Mouse (Mus musculus) G1E (cell line): ENCODE measurements around the gene Scfd2.

Source experiments
- CTCF ChIP-seq: IDR thresholded peaks from 2 replicates; pipeline ENCODE4 v1.5.1; 2012; ENCODE audit warnings: low read depth, low read length, inconsistent platforms, mixed read lengths
- POLR2AphosphoS5 ChIP-seq: IDR thresholded peaks from 2 replicates; pipeline ENCODE4 v1.6.1; 2012; ENCODE audit warnings: low read depth, low read length, inconsistent platforms; ENCODE audit not compliant: insufficient replicate concordance

DNA sequence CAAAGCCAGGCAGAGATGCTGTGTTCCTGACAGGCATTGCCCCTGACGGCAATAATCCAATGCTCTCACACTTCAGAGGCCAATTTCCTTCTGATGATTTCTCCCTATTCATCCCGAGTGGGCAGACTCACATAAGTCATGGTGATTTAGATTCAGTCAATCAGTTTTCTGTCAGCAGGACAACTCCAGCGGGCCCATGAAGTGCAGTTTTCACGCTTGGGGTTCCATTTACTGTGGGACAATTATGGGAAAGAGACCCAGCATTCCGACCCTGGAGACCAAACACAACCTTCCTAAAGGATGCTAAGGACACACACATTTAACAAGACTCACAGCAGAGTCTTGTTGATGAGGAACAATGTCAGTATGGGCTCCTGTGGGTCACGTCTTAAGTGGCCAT, 217.1 kb downstream of the Scfd2 start:
- TF ChIP-seq CTCF (no peak), POLR2AphosphoS5 (no peak)
